Mouse (Mus musculus) midbrain, postnatal 0 days (tissue): ENCODE data around the gene Tbck. TPM values are rescaled to one million over a fixed set of nuclear protein-coding genes. Genes with fewer than 3 reads are reported as not detected.

ENCODE experiments used
- ATAC-seq: fragments of 200-750 bp; cut with Nextera tagmentation; 2 replicates; pipeline ENCODE4 v1.8.0; 2017; ENCODE audit warnings: moderate number of reproducible peaks, mild to moderate bottlenecking, moderate TSS enrichment, moderate library complexity; ENCODE audit not compliant: low FRiP score
- DNase-seq: peaks from one replicate; pipeline ENCODE4 v3.0.0-alpha.2; 2015; ENCODE audit warnings: low spot score
- H3K27ac ChIP-seq: fragments of 300-500 bp; sonication (generic); 2 replicates; pipeline ENCODE4 v1.5.1; 2014; ENCODE audit warnings: low read depth, mild to moderate bottlenecking, low read length, mixed read lengths
- H3K27me3 ChIP-seq: fragments of 300-500 bp; sonication (generic); 2 replicates; pipeline ENCODE4 v1.6.1; 2014; ENCODE audit warnings: low read length, control low read depth, mixed read lengths; ENCODE audit not compliant: insufficient read depth
- H3K36me3 ChIP-seq: fragments of 300-500 bp; sonication (generic); 2 replicates; pipeline ENCODE4 v1.6.1; 2014; ENCODE audit warnings: low read length, control low read depth, mixed read lengths; ENCODE audit not compliant: insufficient read depth
- H3K4me1 ChIP-seq: fragments of 300-500 bp; sonication (generic); 2 replicates; pipeline ENCODE4 v1.6.1; 2014; ENCODE audit warnings: mild to moderate bottlenecking, control low read depth, antibody characterized with exemption, low read length, mixed read lengths; ENCODE audit not compliant: insufficient read depth
- H3K4me2 ChIP-seq: fragments of 300-500 bp; sonication (generic); 2 replicates; pipeline ENCODE4 v1.6.1; 2014; ENCODE audit warnings: low read depth, mild to moderate bottlenecking, low read length, mixed read lengths; ENCODE audit not compliant: poor library complexity, severe bottlenecking
- H3K4me3 ChIP-seq: fragments of 300-500 bp; sonication (generic); 2 replicates; pipeline ENCODE4 v1.5.1; 2014; ENCODE audit warnings: low read depth, mild to moderate bottlenecking, low read length, moderate library complexity
- H3K9ac ChIP-seq: fragments of 300-500 bp; sonication (generic); replicated peaks from 2 replicates; pipeline ENCODE4 v1.6.1; 2014; ENCODE audit warnings: mild to moderate bottlenecking, low read length, moderate library complexity, mixed read lengths; ENCODE audit not compliant: poor library complexity, severe bottlenecking
- H3K9me3 ChIP-seq: fragments of 300-500 bp; sonication (generic); 2 replicates; pipeline ENCODE4 v1.6.1; 2016; ENCODE audit warnings: low read length, control low read depth
- CTCF ChIP-seq: IDR thresholded peaks from 2 replicates; pipeline ENCODE4 v1.5.1; 2016; ENCODE audit warnings: antibody characterized with exemption, mild to moderate bottlenecking
- WGBS: fragments of 180-500 bp; shearing (Covaris S2); extraction: QIAGEN DNeasy Blood & Tissue Kit; methylation state at CpG from one replicate; pipeline ENCODE4 v1.1.7; 2014; 5-methylcytosine and 5-hydroxymethylcytosine counted together
- polyA plus RNA-seq: library from polyadenylated mRNA; unstranded; fragments of >200 nt; fragmentation: Nextera tagmentation; extraction: Ambion mirVana; gene quantifications from 2 replicates; pipeline ENCODE4 v1.2.1, GENCODE M21; 2015
- total RNA-seq: library from RNA; depleted of rRNA; stranded (reverse); fragments of >200 nt; gene quantifications from 2 replicates; pipeline ENCODE4 v1.2.3, GENCODE M21; 2014

The Tbck gene
- total and polyA plus RNA-seq, 2 experiments from 2014 or later: 33.2 to 43.5 TPM

- no peak overlapping the region for H3K4me2 ChIP-seq
- DNase-seq (no peak), ATAC-seq (no peak)
- H3K4me3 ChIP-seq: no peak overlapping the region
- H3K4me1 ChIP-seq: no peaks in the 10 kb centered on the region
- WGBS: 96% methylated on average over 14 of the region's 15 CpGs
- TF ChIP-seq CTCF: no peak
- H3K9ac ChIP-seq: no peak overlapping the region
- no peaks in the 10 kb centered on the region for H3K9me3 ChIP-seq
- H3K27ac ChIP-seq: no peak overlapping the region
- no peaks in the 10 kb centered on the region for H3K27me3 ChIP-seq
- peaks cover 17% of the 10 kb centered on the region for H3K36me3 ChIP-seq
Measured at GRCm38 (mm10) chr3:132838656-132839417, 154.9 kb downstream of the Tbck start.

GRCm38 (mm10) chr3:132839516-132839915 is 155.6 kb downstream of the Tbck start:
- Histone ChIP-seq H3K4me2 (no peak overlapping the region), H3K27me3 (no peaks in the 10 kb centered on the region), H3K4me1 (no peaks in the 10 kb centered on the region), H3K9me3 (no peaks in the 10 kb centered on the region), H3K4me3 (no peak overlapping the region), H3K27ac (no peak overlapping the region), H3K9ac (no peak overlapping the region), H3K36me3 (peaks cover 17% of the 10 kb centered on the region)
- no peak for TF ChIP-seq CTCF
- DNase-seq: no peak
- 80% methylated on average over 8 of the region's 8 CpGs for WGBS
- no peak for ATAC-seq

GRCm38 (mm10) chr3:132842676-132843075 is 158.7 kb downstream of the Tbck start:
- DNase-seq (no peak), ATAC-seq (no peak)
- Histone ChIP-seq H3K27me3 (no peaks in the 10 kb centered on the region), H3K9ac (no peak overlapping the region), H3K4me2 (no peak overlapping the region), H3K27ac (no peak overlapping the region), H3K4me1 (no peaks in the 10 kb centered on the region), H3K4me3 (no peak overlapping the region), H3K9me3 (no peaks in the 10 kb centered on the region), H3K36me3 (peaks cover 10% of the 10 kb centered on the region; the same call in 1 of the 2 replicates)
- no peak for TF ChIP-seq CTCF
- WGBS: 96% methylated on average over 6 of the region's 6 CpGs

- ATAC-seq: no peak
- no peak for TF ChIP-seq CTCF
- Histone ChIP-seq H3K4me2 (no peak overlapping the region), H3K27me3 (no peaks in the 10 kb centered on the region), H3K4me3 (no peak overlapping the region), H3K9ac (no peak overlapping the region), H3K9me3 (no peaks in the 10 kb centered on the region), H3K36me3 (no peaks in the 10 kb centered on the region), H3K4me1 (no peaks in the 10 kb centered on the region), H3K27ac (no peak overlapping the region)
- no peak for DNase-seq
- WGBS: 63% methylated on average over 7 of the region's 7 CpGs
Measured at GRCm38 (mm10) chr3:132849669-132850068, 165.7 kb downstream of the Tbck start.

GRCm38 (mm10) chr3:132850431-132850830 is 166.5 kb downstream of the Tbck start:
- no peak for ATAC-seq
- Histone ChIP-seq H3K9ac (no peak overlapping the region), H3K27me3 (no peaks in the 10 kb centered on the region), H3K4me3 (no peak overlapping the region), H3K36me3 (no peaks in the 10 kb centered on the region), H3K4me2 (no peak overlapping the region), H3K27ac (no peak overlapping the region), H3K4me1 (no peaks in the 10 kb centered on the region), H3K9me3 (no peaks in the 10 kb centered on the region)
- DNase-seq: no peak
- TF ChIP-seq CTCF: no peak
- 85% methylated on average over 2 of the region's 2 CpGs for WGBS

- Histone ChIP-seq H3K36me3 (no peaks in the 10 kb centered on the region), H3K4me2 (no peak overlapping the region), H3K4me1 (no peaks in the 10 kb centered on the region), H3K9me3 (no peaks in the 10 kb centered on the region), H3K4me3 (no peak overlapping the region), H3K9ac (no peak overlapping the region), H3K27ac (no peak overlapping the region), H3K27me3 (no peaks in the 10 kb centered on the region)
- ATAC-seq (peak; percentile 20; the same call in 1 of the 2 replicates), DNase-seq (no peak)
- TF ChIP-seq CTCF: no peak
- 63% methylated on average over 1 of the region's 1 CpGs for WGBS
Measured at GRCm38 (mm10) chr3:132851417-132851816, 167.5 kb downstream of the Tbck start.
